In the genomic region with DNA sequence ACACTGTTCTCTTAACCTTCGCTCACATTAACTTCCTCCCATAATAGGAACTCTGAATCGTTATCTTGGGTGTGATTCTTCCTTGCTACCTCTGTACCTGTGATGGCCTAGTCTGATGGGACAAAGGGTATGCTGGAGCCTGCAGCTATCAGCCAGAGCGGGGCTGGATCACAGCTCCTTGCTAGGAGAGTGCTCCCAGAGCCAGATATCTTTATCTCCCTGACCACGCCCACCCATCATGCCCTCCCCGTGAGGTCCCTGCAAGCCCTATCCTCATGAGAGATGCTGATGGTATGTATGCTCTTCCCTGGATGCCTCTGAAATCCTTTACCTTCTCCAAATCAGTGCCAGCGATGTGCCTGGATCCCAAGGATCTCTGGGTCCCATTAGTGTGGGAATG, we compare ENCODE assay signal across 16 mouse cellular contexts. TPM values are rescaled to one million over a fixed set of nuclear protein-coding genes. Genes with fewer than 3 reads are reported as not detected.
DNase-seq lines count a peak whose midpoint lies in the region; ATAC-seq and TF ChIP-seq lines count a peak whose summit lies in the region.
"Had no signal": no experiment of that assay in that cellular context is flagged by ENCODE, and none has a peak within 500 bp of the region (broad histone marks: within the 10 kb centered on the region; RNA-seq: fewer than 3 reads in every experiment).

No protein-coding gene starts in this region.

- TF ChIP-seq EP300 in liver, embryonic 14.5 days (IDR thresholded peaks at IDR 0.05; ENCODE audit: low read depth): no peak

- 36% methylated on average over 6 of the region's 6 CpGs for WGBS in liver, embryonic 14.5 days (ENCODE audit: insufficient replicate concordance)

- DNase-seq in spleen, adult 12 weeks (ENCODE audit: low spot score): peak; percentile 18
- no peak for DNase-seq in spleen, postnatal 14 days (ENCODE audit: low spot score in 2 of 2)
- DNase-seq in liver, embryonic 14.5 days (ENCODE audit: low read depth in 3 of 3, low spot score in 3 of 3): peak; percentile 57 to 66 (median 60)
- no peak for DNase-seq in lung, postnatal 36 days
- no peak for DNase-seq in yolk sac, embryonic 10.5 days (ENCODE audit: low spot score)
- no peak for DNase-seq in layer of hippocampus, postnatal 25 days (ENCODE audit: extremely low spot score in 1 of 2, low spot score in 1 of 2)
- DNase-seq: adrenal gland, postnatal 36 days; cerebellum, postnatal 25 days; layer of hippocampus, adult 9-11 months; thymus, postnatal 4 days had no signal

- H3K9me3 ChIP-seq in liver, embryonic 14.5 days (ENCODE audit: control insufficient read depth, low read length): no peaks in the 10 kb centered on the region
- H3K9me3 ChIP-seq: hindbrain, embryonic 12.5 days; limb, embryonic 13.5 days had no signal

- no peak for TF ChIP-seq CTCF in liver, embryonic 14.5 days (IDR thresholded peaks at IDR 0.05; ENCODE audit: low read depth)

- H3K36me3 ChIP-seq in liver, embryonic 14.5 days (replicated peaks; ENCODE audit: control insufficient read depth, insufficient read depth, low read depth): no peaks in the 10 kb centered on the region; the same call in none of the 2 replicates
- H3K36me3 ChIP-seq: hindbrain, embryonic 12.5 days had no signal

- no peak overlapping the region for H3K27ac ChIP-seq in liver, embryonic 14.5 days
- H3K27ac ChIP-seq: hindbrain, embryonic 12.5 days; limb, embryonic 13.5 days had no signal

- no peak overlapping the region for H3K4me3 ChIP-seq in liver, embryonic 14.5 days (ENCODE audit: insufficient read depth in 1 of 2, low read depth in 2 of 2, low read length in 2 of 2)
- H3K4me3 ChIP-seq: hindbrain, embryonic 12.5 days; limb, embryonic 13.5 days had no signal

- peak; percentile 77 for ATAC-seq in erythroblast, adult 5-6 weeks (replicated peaks; ENCODE audit: low FRiP score, poor library complexity, severe bottlenecking)
- ATAC-seq in liver, embryonic 14.5 days (ENCODE audit: insufficient read depth): peak; percentile 92
- ATAC-seq: forebrain, embryonic 14.5 days; inflammation-experienced regulatory T-cells, adult 6 months; midbrain, embryonic 16.5 days had no signal

- no peaks in the 10 kb centered on the region for H3K27me3 ChIP-seq in liver, embryonic 14.5 days (ENCODE audit: control insufficient read depth, insufficient read depth, low read length)
- H3K27me3 ChIP-seq: hindbrain, embryonic 12.5 days; limb, embryonic 13.5 days had no signal

- H3K4me2 ChIP-seq in liver, embryonic 14.5 days (ENCODE audit: low read depth): peak overlapping the region; percentile 45
- H3K4me2 ChIP-seq: hindbrain, embryonic 12.5 days; limb, embryonic 13.5 days had no signal

- no peak overlapping the region for H3K9ac ChIP-seq in liver, embryonic 14.5 days (replicated peaks)
- H3K9ac ChIP-seq: hindbrain, embryonic 12.5 days; limb, embryonic 13.5 days had no signal

- peaks cover 13 to 27% of the 10 kb centered on the region in 2 experiments for H3K4me1 ChIP-seq in liver, embryonic 14.5 days (replicated peaks; ENCODE audit: control insufficient read depth in 2 of 2, insufficient read depth in 2 of 2, low read length in 1 of 2)
- H3K4me1 ChIP-seq: hindbrain, embryonic 12.5 days; limb, embryonic 13.5 days had no signal

RNA-seq across cellular contexts. Expression of gene Max, which starts 31.8 kb away (rescaled TPM):
- total RNA-seq in erythroblast, adult 5-6 weeks (2015; ENCODE audit: low replicate concordance): 56.6 and 89.2 TPM in 2 replicates
- 62.9 and 210 TPM in 2 replicates for total RNA-seq in erythroblast, adult 5-6 weeks (2017; ENCODE audit: low replicate concordance)
- polyA plus RNA-seq in liver, embryonic 14.5 days (2012; rRNA removed): 20.5 and 27.5 TPM in 2 replicates
- polyA plus RNA-seq in liver, embryonic 14.5 days (2014; fragmentation: Nextera tagmentation; extraction: Ambion mirVana): 26.2 and 26.8 TPM in 2 replicates
- total RNA-seq in layer of hippocampus, postnatal 25 days (2021): 10 to 100 TPM; 63.6 to 71.3 TPM

Comparison
In these comparisons a context has a peak if more than half of its experiments do, and no peak if none do; other contexts are left out.
1. DNase-seq: peak in spleen, adult 12 weeks (single experiment) and liver, embryonic 14.5 days (3 of 3); none in spleen, postnatal 14 days (0 of 2), lung, postnatal 36 days (single experiment), yolk sac, embryonic 10.5 days (single experiment) and layer of hippocampus, postnatal 25 days (0 of 2).